Mouse (Mus musculus) bone marrow, adult 2 months (tissue): Measurements from ENCODE around the gene Larp1.

ENCODE experiments used
- CTCF ChIP-seq: fragments of 200-500 bp; IDR thresholded peaks from 2 replicates; pipeline ENCODE4 v1.5.1; 2011; ENCODE audit warnings: low read length, control low read depth; ENCODE audit not compliant: control insufficient read depth, insufficient read depth
- POLR2A ChIP-seq: fragments of 200-500 bp; IDR thresholded peaks from 2 replicates; pipeline ENCODE4 v1.6.1; 2011; ENCODE audit warnings: low read depth, mild to moderate bottlenecking, control low read depth, low read length, borderline replicate concordance; ENCODE audit not compliant: control insufficient read depth

GRCm38 (mm10) chr11:57963291-57963870 lies 45.5 kb upstream of the Larp1 start:
- TF ChIP-seq POLR2A: no peak
- TF ChIP-seq CTCF: no peak
